Mouse (Mus musculus) cerebellum, adult (tissue): ENCODE measurements around the gene Tmem205.

ENCODE experiments used
- ATAC-seq: cut with Nextera tagmentation; 2 replicates; pipeline ENCODE4 v1.9.2; 2017; ENCODE audit warnings: mild to moderate bottlenecking, moderate library complexity, mixed read lengths; ENCODE audit not compliant: insufficient number of reproducible peaks, low FRiP score, low TSS enrichment

The Tmem205 gene

GRCm38 (mm10) chr9:21918692-21919384, 8.5 kb downstream of the Tmem205 start:
- ATAC-seq: no peak

GRCm38 (mm10) chr9:21918035-21918592, 9.2 kb downstream of the Tmem205 start, which contains the start of gene Rab3d:
Gene Rab3d (minus strand): TSS chr9:21918192.
- ATAC-seq: peak; percentile 71

GRCm38 (mm10) chr9:21917493-21918034, 9.8 kb downstream of the Tmem205 start:
- ATAC-seq: peak; percentile 45; the same call in 1 of the 2 replicates

DNA sequence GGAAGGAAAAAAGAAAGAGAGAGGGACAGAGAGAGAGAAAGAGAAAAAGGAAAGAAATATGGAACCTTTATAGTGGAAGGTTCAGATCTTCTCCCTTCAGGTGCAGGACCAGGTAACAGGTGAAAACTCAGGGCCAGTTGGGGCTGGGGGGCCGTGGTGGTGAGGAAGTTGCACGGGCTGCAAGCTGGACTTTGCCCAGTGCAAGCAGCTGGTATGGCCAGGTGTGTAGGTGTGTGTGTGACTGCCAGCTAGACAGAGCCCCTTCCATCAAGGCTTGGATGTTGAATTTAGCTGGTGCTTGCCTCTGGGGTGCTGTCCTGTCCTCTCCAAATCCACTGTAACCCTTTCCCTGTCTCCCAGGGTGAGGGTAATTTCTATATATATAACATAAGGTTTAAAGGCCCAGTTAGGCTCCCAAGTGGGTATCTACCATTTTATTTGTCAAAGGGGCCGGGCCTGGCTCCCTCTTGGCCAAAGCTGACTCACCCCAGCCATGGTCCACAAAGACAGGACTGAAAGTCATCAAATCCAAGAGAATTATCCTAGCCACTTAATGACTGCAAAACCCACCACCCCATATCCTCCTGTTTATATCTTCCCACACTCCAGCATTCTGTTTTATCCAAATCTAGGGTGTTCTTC, 10.4 kb downstream of the Tmem205 start:
- ATAC-seq: no peak

DNA sequence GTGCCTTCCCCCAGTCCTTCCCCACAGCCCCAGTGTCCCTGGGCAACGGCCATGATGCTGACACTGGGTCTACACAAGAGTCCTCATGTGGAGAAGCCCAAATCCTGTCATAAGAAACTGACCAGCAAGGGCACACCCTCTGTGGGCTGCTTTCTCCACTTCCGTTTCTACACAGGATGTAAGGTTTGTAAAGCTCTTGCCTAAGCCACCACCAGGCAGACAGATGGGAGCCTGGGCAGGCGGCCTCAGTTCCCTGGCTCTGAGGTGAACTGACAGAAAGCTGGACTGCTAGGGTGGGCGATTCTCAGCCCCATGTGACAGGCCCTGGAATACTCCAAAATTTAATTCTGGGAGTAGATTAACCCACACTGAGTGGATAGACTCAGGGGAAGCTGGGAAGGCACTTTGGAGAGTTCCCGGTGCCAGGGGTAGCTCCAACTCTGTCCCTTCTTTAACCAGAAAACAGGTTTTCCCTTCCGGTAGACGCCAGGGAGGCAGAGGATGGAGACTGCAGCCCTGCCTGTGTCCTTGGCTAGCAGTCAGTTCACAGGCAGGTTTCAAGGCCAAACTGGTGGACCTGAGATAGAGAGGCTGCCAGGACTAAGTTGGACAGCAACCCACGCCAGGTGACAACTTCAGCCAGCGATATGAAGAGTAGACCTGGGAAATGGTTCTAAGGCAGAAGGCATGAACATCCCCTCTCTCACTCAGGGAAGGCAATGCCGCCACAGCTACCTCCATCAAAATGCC, 17.7 kb downstream of the Tmem205 start:
- peak; percentile 53; the same call in 1 of the 2 replicates for ATAC-seq

- ATAC-seq: no peak
Measured at GRCm38 (mm10) chr9:21908216-21908615, 19.1 kb downstream of the Tmem205 start.

DNA sequence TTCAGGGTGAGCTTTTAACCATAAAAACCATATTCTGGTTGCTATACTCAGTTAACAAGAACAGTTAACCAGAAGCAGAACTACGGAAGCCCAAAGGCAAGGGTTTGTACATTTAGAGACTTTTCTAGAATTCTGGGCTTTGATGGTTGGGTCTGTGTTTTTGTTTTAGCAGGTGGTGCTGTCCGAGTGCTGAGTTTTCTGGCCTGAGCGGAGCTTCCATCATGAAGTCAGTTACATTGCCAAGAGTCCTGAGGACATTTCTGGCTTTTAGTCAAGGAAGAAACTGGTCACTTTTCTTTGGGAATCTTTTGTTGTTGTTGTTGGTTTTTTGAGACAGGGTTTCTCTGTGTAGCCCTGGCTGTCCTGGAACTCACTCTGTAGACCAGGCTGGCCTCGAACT, 23.3 kb downstream of the Tmem205 start:
- ATAC-seq: no peak

- peak; percentile 86 for ATAC-seq
Measured at GRCm38 (mm10) chr9:21901223-21901820, 26.0 kb downstream of the Tmem205 start.

DNA sequence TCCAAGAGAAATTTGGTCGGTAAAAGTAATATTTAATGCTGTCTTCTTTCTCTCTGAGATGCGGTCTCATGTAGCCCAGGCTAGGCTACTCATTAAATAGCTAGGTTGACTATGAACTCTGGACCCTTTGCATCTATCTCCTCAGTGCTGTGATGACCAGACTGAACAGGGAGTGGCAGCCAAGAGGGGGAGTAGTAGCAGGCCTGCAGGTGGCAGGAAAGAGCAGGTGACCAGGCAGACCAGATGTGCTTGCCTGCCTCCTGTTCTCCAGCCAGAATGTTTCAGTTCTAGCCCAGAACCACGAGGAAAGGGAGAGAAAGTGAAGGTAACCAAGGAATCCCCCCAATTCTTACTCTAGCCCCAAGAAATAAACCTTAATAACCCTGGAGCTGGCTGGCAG, 38.1 kb downstream of the Tmem205 start:
- no peak for ATAC-seq

GRCm38 (mm10) chr9:21876601-21877000, 50.8 kb downstream of the Tmem205 start:
- no peak for ATAC-seq

DNA sequence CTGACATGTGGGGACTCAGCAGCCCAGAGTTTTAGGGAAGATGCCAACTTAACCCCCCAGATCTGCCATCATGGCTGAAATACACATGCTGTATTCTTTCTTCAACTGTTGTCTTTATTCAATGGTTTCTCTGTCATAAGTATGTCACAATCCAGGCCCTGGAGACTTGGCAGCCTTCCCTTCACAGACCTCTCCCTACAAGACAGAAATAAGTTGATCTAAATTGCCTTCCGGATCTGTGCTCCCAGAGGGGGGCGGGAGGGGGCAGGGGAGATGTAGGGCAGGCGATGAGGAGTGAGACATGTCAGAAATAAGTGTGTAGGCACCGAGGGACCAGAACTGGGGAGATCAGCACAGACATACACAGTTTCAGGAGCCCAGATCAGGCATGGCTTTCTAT, 55.2 kb downstream of the Tmem205 start:
- no peak for ATAC-seq
